Mouse (Mus musculus): ENCODE data around the gene Got1. TPM values are rescaled to one million over a fixed set of nuclear protein-coding genes. Genes with fewer than 3 reads are reported as not detected.
A peak's percentile ranks its signal among the peaks of the same experiment; 100 is the strongest.

Gene Got1
- polyA plus RNA-seq, 1 experiment from 2014 or later: 78.6 TPM

- no peak overlapping the region for H3K4me3 ChIP-seq (replicated peaks; ENCODE audit: low read length)
- no peak for ATAC-seq
- no peak overlapping the region for H3K4me2 ChIP-seq (ENCODE audit: low read length)
- no peak overlapping the region for H3K9ac ChIP-seq (replicated peaks; ENCODE audit: low read depth, low read length)
- no peaks in the 10 kb centered on the region for H3K4me1 ChIP-seq (replicated peaks; ENCODE audit: control insufficient read depth, insufficient read depth, low read length)
- H3K27ac ChIP-seq (ENCODE audit: low read length): no peak overlapping the region
- H3K27me3 ChIP-seq (replicated peaks; ENCODE audit: control insufficient read depth, insufficient read depth, low read length): no peaks in the 10 kb centered on the region
- WGBS: 83% methylated on average over 5 of the region's 5 CpGs
- H3K9me3 ChIP-seq (ENCODE audit: control insufficient read depth, low read length): no peaks in the 10 kb centered on the region
- H3K36me3 ChIP-seq (ENCODE audit: control insufficient read depth, insufficient read depth): no peaks in the 10 kb centered on the region
Measured at GRCm38 (mm10) chr19:43477436-43477835, 47.0 kb downstream of the Got1 start.

- H3K4me1 ChIP-seq (replicated peaks; ENCODE audit: control insufficient read depth, insufficient read depth, low read length): no peaks in the 10 kb centered on the region
- no peak overlapping the region for H3K4me3 ChIP-seq (replicated peaks; ENCODE audit: low read length)
- no peak overlapping the region for H3K4me2 ChIP-seq (ENCODE audit: low read length)
- no peaks in the 10 kb centered on the region for H3K27me3 ChIP-seq (replicated peaks; ENCODE audit: control insufficient read depth, insufficient read depth, low read length)
- WGBS: 63% methylated on average over 7 of the region's 7 CpGs
- H3K9me3 ChIP-seq (ENCODE audit: control insufficient read depth, low read length): no peaks in the 10 kb centered on the region
- H3K36me3 ChIP-seq (ENCODE audit: control insufficient read depth, insufficient read depth): no peaks in the 10 kb centered on the region
- H3K9ac ChIP-seq (replicated peaks; ENCODE audit: low read depth, low read length): no peak overlapping the region
- ATAC-seq: no peak
- no peak overlapping the region for H3K27ac ChIP-seq (ENCODE audit: low read length)
Measured at GRCm38 (mm10) chr19:43476063-43476462, 48.3 kb downstream of the Got1 start.

GRCm38 (mm10) chr19:43475642-43476041 is 48.8 kb downstream of the Got1 start:
- H3K27me3 ChIP-seq (replicated peaks; ENCODE audit: control insufficient read depth, insufficient read depth, low read length): no peaks in the 10 kb centered on the region
- no peak overlapping the region for H3K4me2 ChIP-seq (ENCODE audit: low read length)
- 68% methylated on average over 2 of the region's 2 CpGs for WGBS
- no peaks in the 10 kb centered on the region for H3K36me3 ChIP-seq (ENCODE audit: control insufficient read depth, insufficient read depth)
- H3K9me3 ChIP-seq (ENCODE audit: control insufficient read depth, low read length): no peaks in the 10 kb centered on the region
- no peak overlapping the region for H3K4me3 ChIP-seq (replicated peaks; ENCODE audit: low read length)
- no peak overlapping the region for H3K27ac ChIP-seq (ENCODE audit: low read length)
- no peak overlapping the region for H3K9ac ChIP-seq (replicated peaks; ENCODE audit: low read depth, low read length)
- no peaks in the 10 kb centered on the region for H3K4me1 ChIP-seq (replicated peaks; ENCODE audit: control insufficient read depth, insufficient read depth, low read length)
- ATAC-seq: no peak

GRCm38 (mm10) chr19:43472781-43473180 is 51.6 kb downstream of the Got1 start:
- no peaks in the 10 kb centered on the region for H3K36me3 ChIP-seq (ENCODE audit: control insufficient read depth, insufficient read depth)
- H3K27ac ChIP-seq (ENCODE audit: low read length): no peak overlapping the region
- H3K4me1 ChIP-seq (replicated peaks; ENCODE audit: control insufficient read depth, insufficient read depth, low read length): peaks cover 5% of the 10 kb centered on the region; the same call in 1 of the 2 replicates
- ATAC-seq: no peak
- H3K27me3 ChIP-seq (replicated peaks; ENCODE audit: control insufficient read depth, insufficient read depth, low read length): no peaks in the 10 kb centered on the region
- 78% methylated on average over 7 of the region's 7 CpGs for WGBS
- H3K4me3 ChIP-seq (replicated peaks; ENCODE audit: low read length): no peak overlapping the region
- no peak overlapping the region for H3K4me2 ChIP-seq (ENCODE audit: low read length)
- H3K9ac ChIP-seq (replicated peaks; ENCODE audit: low read depth, low read length): no peak overlapping the region
- H3K9me3 ChIP-seq (ENCODE audit: control insufficient read depth, low read length): no peaks in the 10 kb centered on the region

GRCm38 (mm10) chr19:43472331-43472730 is 52.1 kb downstream of the Got1 start:
- Histone ChIP-seq H3K36me3 (ENCODE audit: control insufficient read depth, insufficient read depth) (no peaks in the 10 kb centered on the region), H3K9me3 (ENCODE audit: control insufficient read depth, low read length) (no peaks in the 10 kb centered on the region), H3K4me3 (replicated peaks; ENCODE audit: low read length) (no peak overlapping the region), H3K4me2 (ENCODE audit: low read length) (no peak overlapping the region), H3K27me3 (replicated peaks; ENCODE audit: control insufficient read depth, insufficient read depth, low read length) (no peaks in the 10 kb centered on the region), H3K27ac (ENCODE audit: low read length) (no peak overlapping the region), H3K9ac (replicated peaks; ENCODE audit: low read depth, low read length) (no peak overlapping the region), H3K4me1 (replicated peaks; ENCODE audit: control insufficient read depth, insufficient read depth, low read length) (peaks cover 9% of the 10 kb centered on the region)
- no peak for ATAC-seq
- 50% methylated on average over 8 of the region's 8 CpGs for WGBS

- Histone ChIP-seq H3K36me3 (ENCODE audit: control insufficient read depth, insufficient read depth) (no peaks in the 10 kb centered on the region), H3K27me3 (replicated peaks; ENCODE audit: control insufficient read depth, insufficient read depth, low read length) (no peaks in the 10 kb centered on the region), H3K4me2 (ENCODE audit: low read length) (no peak overlapping the region), H3K9ac (replicated peaks; ENCODE audit: low read depth, low read length) (no peak overlapping the region), H3K9me3 (ENCODE audit: control insufficient read depth, low read length) (no peaks in the 10 kb centered on the region), H3K4me3 (replicated peaks; ENCODE audit: low read length) (no peak overlapping the region), H3K4me1 (replicated peaks; ENCODE audit: control insufficient read depth, insufficient read depth, low read length) (peaks cover 14% of the 10 kb centered on the region), H3K27ac (ENCODE audit: low read length) (no peak overlapping the region)
- 69% methylated on average over 7 of the region's 7 CpGs for WGBS
- no peak for ATAC-seq
Measured at GRCm38 (mm10) chr19:43469333-43469732, 55.1 kb downstream of the Got1 start.

GRCm38 (mm10) chr19:43467927-43468685 is 56.3 kb downstream of the Got1 start:
- Histone ChIP-seq H3K9me3 (ENCODE audit: control insufficient read depth, low read length) (no peaks in the 10 kb centered on the region), H3K4me1 (replicated peaks; ENCODE audit: control insufficient read depth, insufficient read depth, low read length) (peaks cover 14% of the 10 kb centered on the region), H3K27me3 (replicated peaks; ENCODE audit: control insufficient read depth, insufficient read depth, low read length) (no peaks in the 10 kb centered on the region), H3K9ac (replicated peaks; ENCODE audit: low read depth, low read length) (no peak overlapping the region), H3K4me3 (replicated peaks; ENCODE audit: low read length) (no peak overlapping the region), H3K36me3 (ENCODE audit: control insufficient read depth, insufficient read depth) (no peaks in the 10 kb centered on the region), H3K4me2 (ENCODE audit: low read length) (no peak overlapping the region), H3K27ac (ENCODE audit: low read length) (no peak overlapping the region)
- ATAC-seq: peak; percentile 90
- 74% methylated on average over 12 of the region's 12 CpGs for WGBS

- no peaks in the 10 kb centered on the region for H3K36me3 ChIP-seq (ENCODE audit: control insufficient read depth, insufficient read depth)
- 80% methylated on average over 14 of the region's 14 CpGs for WGBS
- H3K4me1 ChIP-seq (replicated peaks; ENCODE audit: control insufficient read depth, insufficient read depth, low read length): peaks cover 14% of the 10 kb centered on the region
- no peak overlapping the region for H3K27ac ChIP-seq (ENCODE audit: low read length)
- no peaks in the 10 kb centered on the region for H3K27me3 ChIP-seq (replicated peaks; ENCODE audit: control insufficient read depth, insufficient read depth, low read length)
- H3K4me3 ChIP-seq (replicated peaks; ENCODE audit: low read length): no peak overlapping the region
- H3K9ac ChIP-seq (replicated peaks; ENCODE audit: low read depth, low read length): no peak overlapping the region
- no peak for ATAC-seq
- H3K9me3 ChIP-seq (ENCODE audit: control insufficient read depth, low read length): no peaks in the 10 kb centered on the region
- H3K4me2 ChIP-seq (ENCODE audit: low read length): no peak overlapping the region
Measured at GRCm38 (mm10) chr19:43465601-43466255, 58.7 kb downstream of the Got1 start.

- ATAC-seq: no peak
- H3K36me3 ChIP-seq (ENCODE audit: control insufficient read depth, insufficient read depth): no peaks in the 10 kb centered on the region
- peaks cover 14% of the 10 kb centered on the region for H3K4me1 ChIP-seq (replicated peaks; ENCODE audit: control insufficient read depth, insufficient read depth, low read length)
- no peak overlapping the region for H3K4me2 ChIP-seq (ENCODE audit: low read length)
- no peaks in the 10 kb centered on the region for H3K9me3 ChIP-seq (ENCODE audit: control insufficient read depth, low read length)
- H3K9ac ChIP-seq (replicated peaks; ENCODE audit: low read depth, low read length): no peak overlapping the region
- WGBS: 90% methylated on average over 11 of the region's 11 CpGs
- no peak overlapping the region for H3K27ac ChIP-seq (ENCODE audit: low read length)
- no peaks in the 10 kb centered on the region for H3K27me3 ChIP-seq (replicated peaks; ENCODE audit: control insufficient read depth, insufficient read depth, low read length)
- no peak overlapping the region for H3K4me3 ChIP-seq (replicated peaks; ENCODE audit: low read length)
Measured at GRCm38 (mm10) chr19:43465076-43465475, 59.3 kb downstream of the Got1 start.

All from forebrain, embryonic 16.5 days (tissue).